Mouse (Mus musculus): ENCODE data around the gene Prdm8.

Gene Prdm8

DNA sequence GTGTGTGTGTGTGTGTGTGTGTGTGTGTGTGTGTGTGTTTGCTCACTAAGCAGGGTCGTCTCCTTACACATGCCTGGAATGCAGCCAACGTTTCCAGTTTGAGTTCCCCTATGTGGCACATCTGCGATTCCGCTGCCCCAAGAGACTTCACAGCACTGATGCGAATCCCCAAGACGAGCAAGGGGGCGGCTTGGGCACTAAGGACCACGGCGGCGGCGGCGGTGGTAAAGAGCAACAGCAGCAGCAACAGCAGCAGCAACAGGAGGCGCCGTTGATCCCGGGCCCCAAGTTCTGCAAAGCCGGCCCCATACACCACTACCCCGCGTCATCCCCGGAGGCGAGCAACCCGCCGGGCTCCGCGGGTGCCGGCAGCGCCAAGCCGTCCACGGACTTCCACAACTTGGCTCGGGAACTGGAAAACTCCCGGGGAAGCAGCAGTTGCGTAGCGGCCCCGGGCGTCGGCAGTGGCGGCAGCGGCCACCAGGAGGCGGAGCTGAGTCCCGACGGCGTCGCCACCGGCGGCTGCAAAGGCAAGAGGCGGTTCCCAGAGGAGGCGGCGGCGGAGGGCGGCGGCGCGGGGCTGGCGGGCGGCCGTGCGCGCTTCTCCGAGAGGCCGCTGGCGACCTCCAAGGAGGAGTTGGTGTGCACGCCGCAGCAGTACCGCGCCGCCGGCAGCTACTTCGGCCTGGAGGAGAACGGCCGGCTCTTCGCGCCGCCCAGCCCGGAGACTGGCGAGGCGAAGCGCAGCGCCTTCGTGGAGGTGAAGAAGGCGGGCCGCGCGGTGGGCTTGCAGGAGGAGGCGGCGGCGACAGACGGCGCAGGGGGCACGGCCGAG is 18.2 kb downstream of the Prdm8 start:
- DNase-seq: peak; percentile 94 to 97

DNA sequence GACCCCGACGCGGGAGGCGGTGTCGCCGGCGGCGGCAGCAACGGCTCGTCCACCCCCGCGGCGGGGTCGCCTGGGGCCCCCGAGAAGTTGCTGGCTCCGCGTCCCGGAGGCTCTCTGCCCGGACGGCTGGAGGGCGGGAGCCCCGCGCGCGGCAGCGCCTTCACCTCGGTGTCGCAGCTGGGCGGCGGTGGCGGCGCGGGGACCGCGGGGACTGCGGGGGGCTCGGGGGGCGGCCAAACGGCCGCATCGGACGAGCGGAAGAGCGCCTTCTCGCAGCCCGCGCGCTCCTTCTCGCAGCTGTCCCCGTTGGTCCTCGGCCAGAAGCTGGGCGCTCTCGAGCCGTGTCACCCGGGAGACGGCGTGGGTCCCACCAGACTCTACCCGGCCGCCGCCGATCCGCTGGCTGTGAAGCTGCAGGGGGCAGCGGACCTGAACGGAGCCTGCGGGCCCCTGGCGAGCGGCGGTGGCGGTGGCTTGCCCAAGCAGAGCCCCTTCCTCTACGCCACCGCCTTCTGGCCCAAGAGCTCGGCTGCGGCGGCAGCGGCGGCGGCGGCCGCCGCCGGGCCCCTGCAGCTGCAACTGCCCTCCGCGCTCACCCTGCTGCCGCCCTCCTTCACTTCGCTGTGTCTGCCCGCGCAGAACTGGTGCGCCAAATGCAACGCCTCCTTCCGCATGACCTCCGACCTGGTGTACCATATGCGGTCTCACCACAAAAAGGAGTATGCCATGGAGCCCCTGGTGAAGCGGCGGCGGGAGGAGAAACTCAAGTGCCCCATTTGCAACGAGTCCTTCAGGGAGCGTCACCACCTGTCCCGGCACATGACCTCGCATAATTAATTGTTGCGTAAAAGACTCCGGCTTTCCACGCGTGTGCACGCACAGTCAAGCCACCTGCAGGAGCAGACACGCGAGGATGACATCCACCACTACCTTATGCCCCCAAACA is 19.1 kb downstream of the Prdm8 start:
- peak; percentile 83 for DNase-seq

DNA sequence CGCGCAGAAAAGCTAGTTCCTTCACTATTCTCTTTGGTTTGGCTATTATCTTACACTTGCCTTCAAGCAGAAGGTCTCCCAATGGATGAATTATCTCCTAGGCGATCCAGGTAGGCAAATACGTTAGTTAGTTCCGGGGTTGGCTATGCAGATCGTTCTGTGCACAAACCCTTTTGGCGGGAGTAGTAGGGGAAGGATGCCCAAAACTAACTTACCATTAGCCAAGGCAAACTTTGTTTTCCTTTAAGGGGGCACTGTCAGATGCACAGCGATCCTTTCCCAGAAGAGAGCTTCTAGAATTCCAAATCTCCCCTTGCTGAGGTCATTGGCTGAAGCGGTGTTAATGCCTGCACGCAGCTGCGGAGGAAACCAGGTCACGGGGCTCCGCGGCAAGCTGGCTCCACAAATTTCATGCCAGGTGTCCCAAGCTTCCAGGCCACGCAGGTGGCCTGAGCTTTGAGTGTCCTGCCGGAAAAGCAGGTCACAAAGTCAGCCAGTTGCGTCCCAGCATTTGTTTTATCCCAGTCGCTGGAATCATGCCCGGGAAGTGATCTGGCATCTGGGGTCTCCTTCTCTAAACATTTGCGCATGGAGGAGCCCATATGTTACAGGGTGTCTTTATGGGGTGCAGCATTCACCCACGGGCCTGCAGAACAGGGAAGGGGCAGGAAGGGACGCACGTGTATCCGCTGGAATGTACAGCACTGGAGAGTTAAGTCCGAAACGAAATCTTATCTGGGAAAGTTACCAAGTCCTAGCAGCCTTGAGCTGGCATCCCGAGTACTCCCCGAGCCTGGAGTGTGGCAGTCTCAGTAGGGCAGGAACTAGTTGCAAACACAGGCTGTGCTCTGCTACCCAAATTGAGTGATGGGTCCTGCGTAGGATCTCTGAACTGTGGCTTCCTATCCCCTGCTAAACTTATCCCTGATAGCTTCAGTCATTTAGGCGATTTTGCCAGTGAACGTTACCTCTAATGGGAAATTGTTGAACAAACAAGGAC is 22.5 kb downstream of the Prdm8 start:
- peak; percentile 82 to 83 for DNase-seq

DNA sequence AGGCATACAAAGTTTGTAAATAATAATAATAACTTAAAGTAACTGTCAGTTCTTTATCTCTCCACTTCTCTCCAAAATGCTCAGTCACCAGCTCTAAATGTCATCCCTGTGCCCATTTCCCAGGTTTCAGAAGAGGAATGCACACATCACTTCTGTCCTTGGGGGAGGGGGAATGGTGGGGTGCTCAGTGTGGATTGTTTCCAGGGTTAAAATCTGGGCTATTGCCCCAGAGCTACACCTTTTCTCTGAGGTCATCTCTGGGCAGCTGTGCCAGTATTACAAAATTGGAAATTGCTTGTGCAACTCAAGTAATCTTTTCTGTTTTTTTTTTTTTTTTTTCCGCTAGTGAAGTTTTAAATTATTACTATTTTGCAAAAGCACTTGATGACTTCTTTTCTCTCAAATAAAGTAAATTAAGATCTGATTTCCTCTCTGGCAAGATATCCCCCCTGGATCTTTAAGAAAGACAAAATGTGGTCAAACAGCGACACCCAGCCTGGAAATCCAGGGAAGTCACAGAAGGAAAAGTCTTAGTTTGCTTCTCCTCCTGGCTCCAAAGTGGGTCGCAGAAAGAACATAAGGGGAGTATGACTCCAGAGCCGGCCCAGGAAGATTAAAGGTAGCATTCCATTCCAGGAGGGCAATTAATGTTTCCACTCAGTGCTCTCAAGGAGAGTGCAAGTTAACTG is 25.4 kb downstream of the Prdm8 start:
- no peak for DNase-seq

- no peak for DNase-seq
Observed at GRCm38 (mm10) chr5:98194959-98195358, 28.0 kb downstream of the Prdm8 start.

GRCm38 (mm10) chr5:98198412-98199218 is 31.6 kb downstream of the Prdm8 start:
- peak in 1 of 2 experiments; percentile 55 for DNase-seq

DNA sequence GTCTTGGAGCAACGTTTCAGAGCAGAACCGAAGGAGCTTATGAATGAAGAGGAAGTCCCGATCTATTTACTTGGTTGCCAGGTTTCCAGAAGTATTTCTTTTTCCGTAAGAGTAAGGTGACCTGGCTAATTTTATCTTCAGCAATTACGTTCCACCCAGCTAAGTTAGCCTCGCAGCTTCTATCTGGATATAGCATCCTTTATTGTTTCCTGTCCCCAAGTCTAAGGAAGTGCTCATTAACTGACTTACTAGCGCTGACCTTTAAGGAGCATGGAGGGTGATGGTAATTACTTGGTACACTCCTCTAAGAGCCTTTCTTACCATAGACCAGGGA is 32.2 kb downstream of the Prdm8 start:
- DNase-seq: no peak

GRCm38 (mm10) chr5:98201606-98202005 is 34.6 kb downstream of the Prdm8 start:
- DNase-seq: no peak

GRCm38 (mm10) chr5:98202996-98203395 is 36.0 kb downstream of the Prdm8 start:
- no peak for DNase-seq

- DNase-seq: peak in 1 of 2 experiments; percentile 42
Observed at GRCm38 (mm10) chr5:98212501-98212900, 45.5 kb downstream of the Prdm8 start.

DNA sequence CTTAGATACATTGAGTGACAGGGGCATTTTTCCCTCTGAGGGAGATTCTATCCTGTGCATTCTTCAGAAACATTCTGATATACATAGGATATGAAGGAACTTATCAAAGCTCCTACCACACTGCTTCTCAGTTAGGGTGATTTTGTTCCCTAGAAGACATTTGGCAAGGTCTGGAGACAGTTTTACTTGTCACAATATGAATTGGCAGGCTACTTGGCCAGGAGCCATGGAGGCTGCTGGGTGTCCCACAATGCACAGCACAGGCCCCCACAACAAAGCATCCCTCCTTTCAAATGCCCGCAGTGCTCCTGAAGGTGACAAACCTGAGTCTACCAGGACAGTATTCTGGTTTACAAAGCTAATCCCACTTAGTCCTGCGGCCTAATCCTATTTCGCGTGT is 55.0 kb downstream of the Prdm8 start:
- DNase-seq: peak; percentile 86 to 93

DNA sequence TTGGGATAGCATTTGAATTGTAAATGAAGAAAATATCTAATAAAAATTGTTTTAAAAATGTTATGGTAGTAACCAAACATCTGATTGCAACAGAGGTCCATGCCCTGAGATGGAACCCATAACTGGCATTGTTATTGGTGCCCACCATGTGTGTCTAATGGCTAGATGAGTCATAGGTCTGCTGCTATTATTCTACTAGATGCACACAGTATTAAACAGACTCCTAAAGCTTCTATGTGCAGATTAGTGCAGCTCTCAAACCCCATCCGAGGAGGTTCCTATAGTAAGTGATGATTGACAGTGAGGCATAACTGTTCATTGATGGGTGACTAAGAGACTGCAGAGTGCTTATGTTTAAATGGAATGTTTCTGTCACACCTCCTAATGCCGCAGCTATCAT is 59.7 kb downstream of the Prdm8 start:
- no peak for DNase-seq

GRCm38 (mm10) chr5:98229456-98229855 is 62.5 kb downstream of the Prdm8 start:
- peak; percentile 87 to 92 for DNase-seq

GRCm38 (mm10) chr5:98238466-98238865 is 71.5 kb downstream of the Prdm8 start:
- DNase-seq: peak; percentile 70 to 77
